Mouse (Mus musculus) embryonic stem cell, embryonic (primary cell): ENCODE data around the gene Fhit.

ENCODE experiments used
- CTCF ChIA-PET, 4 experiments: fragments of 300-600 bp in 2 of 4; fragments of 350-600 bp in 2 of 4; sonication (Branson Sonifier 250); formaldehyde crosslinking; loops; one replicate each; lab custom pipeline; 2022; ENCODE audit warnings: inconsistent platforms in 2 of 4; lab: Charles Lee
- POLR2A ChIA-PET, 4 experiments: fragments of 300-600 bp in 2 of 4; fragments of 350-600 bp in 2 of 4; sonication (Branson Sonifier 250); formaldehyde crosslinking; loops; one replicate each; lab custom pipeline; 2022; ENCODE audit warnings: antibody characterized with exemption in 4 of 4, inconsistent platforms in 1 of 4; lab: Charles Lee

Fhit gene

DNA sequence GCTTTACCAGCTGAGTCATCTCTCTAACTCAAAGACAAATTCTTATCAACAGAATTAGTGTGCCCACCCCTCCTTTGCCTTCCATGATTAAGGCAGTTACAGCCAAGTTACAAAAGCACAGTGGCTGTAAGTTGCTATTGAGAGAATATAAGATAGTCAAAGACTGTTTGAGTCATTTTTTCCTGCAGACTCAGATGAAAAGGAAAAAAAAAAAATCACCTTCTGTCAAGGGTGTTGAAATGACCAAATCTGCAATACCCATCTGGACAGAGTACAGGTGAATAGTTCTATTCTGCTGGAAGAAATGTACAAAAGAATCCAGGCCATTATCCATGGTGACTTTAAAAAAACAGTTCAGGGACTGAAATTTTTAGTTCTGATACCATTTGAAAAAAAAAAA is 716.5 kb downstream of the Fhit start:
- ChIA-PET POLR2A (no interaction called here), CTCF (no interaction called here)

- POLR2A ChIA-PET, result no interaction called here
- CTCF ChIA-PET, result no interaction called here
Observed at GRCm38 (mm10) chr14:10439007-10439749, 722.7 kb downstream of the Fhit start.

GRCm38 (mm10) chr14:10436193-10436592 is 725.6 kb downstream of the Fhit start:
- CTCF ChIA-PET, result no interaction called here
- POLR2A ChIA-PET, result interaction anchor here in 1 of 4 experiments (1.0 kb wide), 1 partner anchor 19 kb away, joined by 3 read pairs; no protein-coding TSS in a partner anchor

GRCm38 (mm10) chr14:10432502-10432901 is 729.3 kb downstream of the Fhit start:
- CTCF ChIA-PET, result no interaction called here
- POLR2A ChIA-PET, result no interaction called here

GRCm38 (mm10) chr14:10430396-10431000 is 731.3 kb downstream of the Fhit start:
- ChIA-PET POLR2A (no interaction called here), CTCF (no interaction called here)

- CTCF ChIA-PET, result no interaction called here
- POLR2A ChIA-PET, result interaction anchor here in 2 of 4 experiments (1.0 to 2.8 kb wide), 4 partner anchors 12 to 30 kb away, joined by 3 to 6 read pairs (median 4); no protein-coding TSS in a partner anchor
Observed at GRCm38 (mm10) chr14:10423499-10423898, 738.3 kb downstream of the Fhit start.

GRCm38 (mm10) chr14:10422261-10422660 is 739.6 kb downstream of the Fhit start:
- POLR2A ChIA-PET, result interaction anchor here in 2 of 4 experiments (1.0 to 2.8 kb wide), 3 partner anchors 13 to 31 kb away, joined by 3 to 6 read pairs (median 5); no protein-coding TSS in a partner anchor
- CTCF ChIA-PET, result no interaction called here

- ChIA-PET POLR2A (no interaction called here), CTCF (no interaction called here)
Observed at GRCm38 (mm10) chr14:10415068-10415467, 746.8 kb downstream of the Fhit start.

DNA sequence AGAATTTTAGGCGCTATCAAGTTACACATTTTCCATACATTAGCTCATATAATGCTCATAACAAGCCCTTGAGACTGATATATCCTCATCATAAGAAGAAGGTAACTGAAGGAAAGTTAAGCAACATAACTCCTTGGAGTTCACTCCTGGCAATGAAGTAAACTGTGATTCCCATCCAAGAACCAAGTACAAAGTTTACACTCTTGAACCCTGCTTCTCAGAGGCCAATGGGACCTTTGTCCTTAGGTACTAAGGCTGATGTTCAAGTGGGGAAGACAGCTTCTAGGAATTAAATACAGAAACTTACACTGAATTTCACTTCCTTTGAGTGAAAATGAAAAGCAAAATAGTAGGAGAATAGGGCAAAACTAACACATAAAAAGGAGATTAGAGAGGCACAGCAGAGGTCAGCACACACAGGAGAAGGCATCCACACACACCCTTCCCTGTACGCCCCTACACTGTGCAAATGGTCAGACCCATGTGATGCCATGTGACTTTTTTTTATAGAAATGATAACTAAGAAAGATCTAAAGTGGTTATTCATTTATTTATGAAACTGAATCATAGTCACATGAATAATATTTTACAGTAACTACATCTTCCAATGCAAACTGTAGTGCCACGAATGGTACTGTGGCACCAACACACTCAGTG is 752.4 kb downstream of the Fhit start:
- POLR2A ChIA-PET, result no interaction called here

DNA sequence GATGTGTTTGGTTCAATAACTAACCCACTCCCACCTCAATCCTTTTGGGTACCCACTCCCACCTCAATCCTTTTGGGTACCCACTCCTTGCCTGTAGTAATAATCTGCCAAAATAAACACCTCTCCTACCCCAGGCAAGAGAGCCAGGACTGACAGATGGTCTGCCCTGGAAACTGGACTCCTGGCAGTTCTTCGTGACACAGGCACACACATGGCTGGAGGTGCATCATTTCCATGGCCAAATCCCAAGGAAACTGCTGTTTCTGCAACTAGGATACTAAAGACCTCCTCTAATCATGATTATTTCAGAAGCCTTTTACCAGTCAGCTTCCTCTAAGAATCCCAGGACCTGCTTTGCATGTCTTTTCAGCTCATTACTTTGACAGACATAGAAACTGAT is 756.5 kb downstream of the Fhit start:
- ChIA-PET POLR2A (no interaction called here), CTCF (no interaction called here)

More for the DNA sequence above, 752.4 kb downstream of the Fhit start:
- CTCF ChIA-PET, result no interaction called here

DNA sequence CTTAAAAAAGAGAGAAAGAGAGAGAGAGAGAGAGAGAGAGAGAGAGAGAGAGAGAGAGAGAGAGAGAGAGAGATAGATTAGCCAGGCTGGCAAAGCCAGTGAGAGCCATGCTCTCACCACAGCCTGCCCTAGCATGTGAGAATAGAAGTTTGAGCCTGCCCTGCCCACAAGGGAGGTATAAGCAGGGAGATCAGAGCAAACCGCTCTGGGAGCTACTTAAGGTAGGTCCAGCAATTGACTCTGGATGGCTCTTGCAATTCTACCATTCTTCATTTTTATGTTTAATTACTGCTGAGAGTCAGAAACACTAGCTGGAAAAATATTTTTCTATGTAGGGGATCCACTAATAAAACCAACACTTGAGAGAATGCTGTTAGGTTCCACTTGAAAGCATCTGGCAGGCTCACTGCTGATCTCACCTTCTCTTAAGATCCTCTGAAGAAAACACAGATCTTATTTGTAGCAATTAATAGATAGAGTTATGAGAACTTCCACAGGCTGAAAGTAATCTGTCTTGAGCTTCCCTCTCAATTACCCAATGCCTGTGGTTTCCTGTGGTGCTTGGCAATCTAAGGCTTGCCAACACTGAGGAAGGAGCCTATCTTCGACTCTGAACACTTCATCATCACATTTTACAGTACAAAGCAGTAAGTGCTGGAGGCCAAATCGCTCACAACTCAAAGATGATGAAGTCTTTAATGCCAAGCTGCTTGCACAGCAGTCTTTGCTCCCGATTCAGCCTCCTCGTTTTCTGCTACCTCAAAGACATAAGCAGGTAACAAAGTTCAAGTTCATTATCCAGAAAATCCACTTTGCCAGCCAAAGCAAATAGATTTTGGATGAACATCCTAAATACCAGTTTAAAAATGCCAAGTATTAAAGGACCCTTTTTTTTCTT is 793.8 kb downstream of the Fhit start:
- POLR2A ChIA-PET, result no interaction called here

GRCm38 (mm10) chr14:10366808-10367207 is 795.0 kb downstream of the Fhit start:
- ChIA-PET CTCF (no interaction called here), POLR2A (interaction anchor here in 1 of 4 experiments (0.9 kb wide), 1 partner anchor 11 kb away, joined by 3 read pairs; no protein-coding TSS in a partner anchor)

More for the DNA sequence above, 793.8 kb downstream of the Fhit start:
- CTCF ChIA-PET, result interaction anchor here in 1 of 4 experiments (0.6 kb wide), 1 partner anchor 347 kb away, joined by 4 read pairs; no protein-coding TSS in a partner anchor

DNA sequence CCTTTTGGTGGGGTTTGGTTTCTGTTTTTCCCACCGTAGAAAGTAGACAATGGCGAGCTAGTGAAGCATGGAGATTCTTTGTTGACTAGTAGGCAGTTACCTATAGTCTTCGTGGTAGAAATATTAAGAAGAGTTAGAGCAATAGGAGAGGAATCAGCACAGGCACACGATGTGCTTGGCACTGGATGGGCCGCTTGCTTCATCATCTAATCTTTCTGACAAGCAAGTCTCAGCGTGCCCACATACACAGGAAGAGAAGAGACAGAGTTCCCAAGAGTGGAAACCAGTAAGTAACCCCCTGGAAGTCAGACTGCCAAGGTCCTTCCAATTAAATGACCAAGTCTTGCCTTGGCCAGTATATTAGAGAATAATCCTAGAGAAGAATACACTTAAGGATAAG is 797.6 kb downstream of the Fhit start:
- ChIA-PET CTCF (no interaction called here), POLR2A (no interaction called here)

DNA sequence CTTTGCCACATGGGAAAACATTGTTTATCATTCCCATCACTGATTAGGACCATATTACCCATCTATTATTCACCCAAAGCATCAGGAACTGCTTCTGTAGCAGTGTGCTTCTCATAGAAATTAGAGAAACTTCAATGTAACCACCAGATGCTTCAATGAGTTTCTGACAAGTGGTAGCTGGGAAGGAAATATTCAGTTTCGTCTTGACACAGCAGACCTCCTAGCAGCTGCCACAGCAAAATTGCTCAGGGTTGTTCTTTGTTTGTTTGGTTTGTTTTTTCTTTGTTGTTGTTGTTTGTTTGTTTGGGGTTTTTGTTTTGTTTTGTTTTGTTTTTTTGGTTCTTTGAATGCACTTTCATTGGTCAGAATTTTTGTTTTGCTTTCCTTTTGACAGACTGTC is 798.5 kb downstream of the Fhit start:
- ChIA-PET CTCF (no interaction called here), POLR2A (no interaction called here)

GRCm38 (mm10) chr14:10345905-10346304 is 815.9 kb downstream of the Fhit start:
- POLR2A ChIA-PET, result no interaction called here
- CTCF ChIA-PET, result no interaction called here

DNA sequence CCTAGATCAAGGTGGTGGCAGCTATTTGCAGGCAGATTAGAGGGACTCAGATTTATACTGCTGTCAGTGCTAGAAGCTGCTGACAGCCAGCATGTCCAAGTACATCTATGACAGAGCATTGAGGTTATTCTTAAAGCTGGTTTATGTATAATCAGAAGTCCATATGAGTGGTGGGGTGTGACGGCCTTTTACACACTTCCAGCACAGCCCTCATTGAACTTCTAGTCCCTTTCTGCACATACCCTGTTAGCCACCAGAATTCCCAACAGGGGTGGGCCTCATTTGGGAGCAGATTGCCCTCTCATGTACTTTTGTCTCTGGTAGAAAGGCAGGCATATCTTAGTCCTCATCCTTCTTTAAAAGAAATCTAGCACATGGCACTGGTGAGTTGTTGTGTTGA is 817.8 kb downstream of the Fhit start:
- ChIA-PET CTCF (no interaction called here), POLR2A (no interaction called here)

GRCm38 (mm10) chr14:10316764-10317163 is 845.1 kb downstream of the Fhit start:
- CTCF ChIA-PET, result no interaction called here
- POLR2A ChIA-PET, result no interaction called here

DNA sequence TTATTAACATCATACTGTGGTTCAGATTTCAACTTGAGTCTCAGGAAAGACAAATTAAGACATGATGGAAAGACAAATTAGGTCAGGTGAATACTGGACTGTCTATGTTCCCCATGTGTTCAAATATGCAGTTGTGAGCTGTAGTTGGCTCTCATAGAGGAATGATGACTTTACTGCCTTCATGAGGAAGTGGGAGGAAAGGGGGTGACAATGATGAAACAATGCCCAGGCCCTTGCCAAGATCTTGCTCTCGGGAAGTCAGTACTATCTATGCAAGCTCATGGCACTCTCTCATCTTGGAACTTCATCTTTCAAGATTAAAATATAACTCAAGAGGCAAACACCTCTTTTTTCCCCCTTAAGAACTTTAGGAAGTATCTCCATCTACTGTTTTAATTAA is 849.6 kb downstream of the Fhit start:
- POLR2A ChIA-PET, result no interaction called here
- CTCF ChIA-PET, result no interaction called here

DNA sequence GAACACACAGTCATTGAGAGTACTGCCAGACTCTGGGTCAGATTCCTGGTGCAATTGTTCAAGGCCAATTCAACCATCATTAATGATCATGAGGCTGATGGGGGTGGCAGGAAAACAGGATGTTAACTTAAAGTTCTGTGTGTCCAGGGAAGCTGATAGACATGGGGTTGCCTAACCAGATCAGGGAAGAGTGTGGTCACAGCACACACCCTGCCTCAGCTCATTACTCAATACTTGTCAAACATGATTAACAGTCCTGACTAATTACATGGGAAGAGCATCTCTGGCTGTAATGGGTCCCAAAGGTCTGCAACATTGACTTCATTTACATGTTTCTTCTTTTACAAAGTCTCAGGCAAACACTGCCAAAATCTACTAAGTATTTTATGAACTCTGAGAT is 856.5 kb downstream of the Fhit start:
- ChIA-PET CTCF (no interaction called here), POLR2A (no interaction called here)
